Mouse (Mus musculus): ENCODE measurements around the gene Terf2ip. TPM values are rescaled to one million over a fixed set of nuclear protein-coding genes. Genes with fewer than 3 reads are reported as not detected.
A peak's percentile ranks its signal among the peaks of the same experiment; 100 is the strongest.

The Terf2ip gene
- total RNA-seq, 1 experiment = 9.7 TPM

DNA sequence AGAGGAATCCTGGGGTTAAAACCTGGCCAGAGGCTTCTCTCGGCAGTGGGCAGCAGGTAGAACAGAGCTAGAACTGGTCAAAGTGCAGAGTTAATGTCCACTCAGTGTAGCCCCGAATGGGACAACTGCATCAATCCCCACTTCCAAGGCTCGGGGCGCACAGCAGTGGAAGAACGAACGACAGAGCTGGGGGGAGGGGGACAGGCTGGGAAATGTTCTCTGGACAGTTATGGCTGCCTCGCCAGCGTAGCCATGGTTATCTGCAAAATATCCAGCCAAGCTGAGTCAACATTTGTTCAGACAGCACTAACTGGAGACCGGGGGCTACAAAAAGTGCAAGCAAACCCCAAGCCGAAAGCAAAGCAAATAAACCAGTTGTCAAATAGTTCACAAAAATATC lies 33.1 kb upstream of the Terf2ip start:
- in situ Hi-C loops (cut with MboI; ENCODE audit: low sequenced_read_pairs in 2 of 2, unreplicated experiment in 2 of 2) = no loop called here
- TF ChIP-seq ZC3H11A (IDR thresholded peaks at IDR 0.05; ENCODE audit: borderline replicate concordance, low read depth, low read length) (no peak), ZNF384 (IDR thresholded peaks at IDR 0.05; ENCODE audit: low read depth, low read length) (no peak), CHD2 (IDR thresholded peaks at IDR 0.05; ENCODE audit: low read depth, low read length) (no peak), MAFK (IDR thresholded peaks at IDR 0.05; ENCODE audit: insufficient read depth, low read depth, low read length) (no peak), HCFC1 (IDR thresholded peaks at IDR 0.05; ENCODE audit: borderline replicate concordance, insufficient read depth, low read length) (no peak)
- no peak overlapping the region for H3K4me3 ChIP-seq (ENCODE audit: insufficient read depth in 1 of 2, low read depth in 1 of 2, low read length in 2 of 2, poor library complexity in 1 of 2, severe bottlenecking in 1 of 2)
- H3K9me3 ChIP-seq (ENCODE audit: control insufficient read depth, insufficient read depth, low read depth, low read length) = no peaks in the 10 kb centered on the region
- H3K9ac ChIP-seq (ENCODE audit: insufficient read depth, low read depth, low read length, poor library complexity, severe bottlenecking) = no peak overlapping the region
- DNase-seq (ENCODE audit: low read depth, low spot score) = no peak
- peaks cover 53% of the 10 kb centered on the region for H3K36me3 ChIP-seq (ENCODE audit: control insufficient read depth, insufficient read depth, low read length, poor library complexity, severe bottlenecking)
- H3K4me1 ChIP-seq (ENCODE audit: control insufficient read depth in 2 of 2, insufficient read depth in 2 of 2, low read length in 2 of 2, poor library complexity in 1 of 2) = peaks cover 0 to 3% of the 10 kb centered on the region in 2 experiments; a peak in 1 of 4 replicates
- no peak overlapping the region for H3K27ac ChIP-seq (ENCODE audit: insufficient read depth, low read depth, low read length, poor library complexity, severe bottlenecking)

GRCm38 (mm10) chr8:111982116-111982515 lies 29.1 kb upstream of the Terf2ip start:
- H3K4me1 ChIP-seq (ENCODE audit: control insufficient read depth in 2 of 2, insufficient read depth in 2 of 2, low read length in 2 of 2, poor library complexity in 1 of 2) = peaks cover 0 to 2% of the 10 kb centered on the region in 2 experiments; a peak in 1 of 4 replicates
- no peak for DNase-seq (ENCODE audit: low read depth, low spot score)
- no peaks in the 10 kb centered on the region for H3K9me3 ChIP-seq (ENCODE audit: control insufficient read depth, insufficient read depth, low read depth, low read length)
- H3K9ac ChIP-seq (ENCODE audit: insufficient read depth, low read depth, low read length, poor library complexity, severe bottlenecking) = no peak overlapping the region
- no peak overlapping the region for H3K4me3 ChIP-seq (ENCODE audit: insufficient read depth in 1 of 2, low read depth in 1 of 2, low read length in 2 of 2, poor library complexity in 1 of 2, severe bottlenecking in 1 of 2)
- peaks cover 50% of the 10 kb centered on the region for H3K36me3 ChIP-seq (ENCODE audit: control insufficient read depth, insufficient read depth, low read length, poor library complexity, severe bottlenecking)
- TF ChIP-seq HCFC1 (IDR thresholded peaks at IDR 0.05; ENCODE audit: borderline replicate concordance, insufficient read depth, low read length) (no peak), ZC3H11A (IDR thresholded peaks at IDR 0.05; ENCODE audit: borderline replicate concordance, low read depth, low read length) (no peak), CHD2 (IDR thresholded peaks at IDR 0.05; ENCODE audit: low read depth, low read length) (no peak), ZNF384 (IDR thresholded peaks at IDR 0.05; ENCODE audit: low read depth, low read length) (no peak), MAFK (IDR thresholded peaks at IDR 0.05; ENCODE audit: insufficient read depth, low read depth, low read length) (no peak)
- in situ Hi-C loops (cut with MboI; ENCODE audit: low sequenced_read_pairs in 2 of 2, unreplicated experiment in 2 of 2) = no loop called here
- H3K27ac ChIP-seq (ENCODE audit: insufficient read depth, low read depth, low read length, poor library complexity, severe bottlenecking) = no peak overlapping the region

DNA sequence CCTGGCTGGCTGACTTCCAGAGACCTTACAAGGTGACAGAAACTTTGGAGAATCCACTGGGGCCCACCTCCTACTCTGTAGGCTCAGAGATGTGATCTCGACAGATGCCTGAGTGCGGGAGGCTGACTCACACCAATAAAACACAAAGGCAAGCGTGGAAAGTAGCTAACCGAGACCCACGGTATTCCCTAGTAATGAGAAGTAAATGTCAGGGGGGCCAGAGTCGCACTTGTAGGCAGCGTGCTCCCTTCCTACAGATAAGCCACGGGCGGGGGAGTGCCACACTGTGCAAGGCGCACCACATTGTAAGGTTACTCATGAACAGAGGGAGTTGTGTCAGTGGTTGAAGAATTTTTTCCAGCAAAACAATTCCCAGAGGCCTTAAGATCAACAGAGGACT lies 26.7 kb upstream of the Terf2ip start:
- no peak for DNase-seq (ENCODE audit: low read depth, low spot score)
- in situ Hi-C loops (cut with MboI; ENCODE audit: low sequenced_read_pairs in 2 of 2, unreplicated experiment in 2 of 2) = no loop called here
- no peak overlapping the region for H3K27ac ChIP-seq (ENCODE audit: insufficient read depth, low read depth, low read length, poor library complexity, severe bottlenecking)
- H3K36me3 ChIP-seq (ENCODE audit: control insufficient read depth, insufficient read depth, low read length, poor library complexity, severe bottlenecking) = peaks cover 56% of the 10 kb centered on the region
- no peak overlapping the region for H3K9ac ChIP-seq (ENCODE audit: insufficient read depth, low read depth, low read length, poor library complexity, severe bottlenecking)
- H3K4me1 ChIP-seq (ENCODE audit: control insufficient read depth in 2 of 2, insufficient read depth in 2 of 2, low read length in 2 of 2, poor library complexity in 1 of 2) = peaks cover 0 to 2% of the 10 kb centered on the region in 2 experiments; a peak in 1 of 4 replicates
- no peaks in the 10 kb centered on the region for H3K9me3 ChIP-seq (ENCODE audit: control insufficient read depth, insufficient read depth, low read depth, low read length)
- no peak for TF ChIP-seq MAFK (IDR thresholded peaks at IDR 0.05; ENCODE audit: insufficient read depth, low read depth, low read length)
- no peak for TF ChIP-seq CHD2 (IDR thresholded peaks at IDR 0.05; ENCODE audit: low read depth, low read length)
- TF ChIP-seq ZNF384 (IDR thresholded peaks at IDR 0.05; ENCODE audit: low read depth, low read length) = no peak
- TF ChIP-seq ZC3H11A (IDR thresholded peaks at IDR 0.05; ENCODE audit: borderline replicate concordance, low read depth, low read length) = no peak
- no peak for TF ChIP-seq HCFC1 (IDR thresholded peaks at IDR 0.05; ENCODE audit: borderline replicate concordance, insufficient read depth, low read length)
- H3K4me3 ChIP-seq (ENCODE audit: insufficient read depth in 1 of 2, low read depth in 1 of 2, low read length in 2 of 2, poor library complexity in 1 of 2, severe bottlenecking in 1 of 2) = no peak overlapping the region

DNA sequence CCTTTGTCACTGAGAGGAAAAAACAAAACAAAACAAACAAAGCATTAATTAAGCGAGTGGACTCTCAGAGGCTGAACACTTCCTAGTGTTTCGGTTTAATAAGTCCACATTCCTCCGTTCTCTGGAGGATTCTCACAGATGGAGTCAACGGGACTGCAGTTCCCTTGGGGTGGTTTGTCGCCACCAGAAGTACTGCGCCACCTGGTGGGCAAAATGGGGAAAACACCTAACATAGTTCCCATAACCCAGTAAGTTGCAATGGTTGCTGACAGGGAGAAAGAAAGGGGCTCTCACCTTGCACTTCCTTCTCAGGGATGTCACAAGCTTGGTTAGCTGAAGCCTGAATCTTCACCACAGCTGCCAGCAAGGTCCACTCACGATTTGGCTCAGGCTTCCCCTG lies 21.3 kb upstream of the Terf2ip start:
- no peak for TF ChIP-seq ZNF384 (IDR thresholded peaks at IDR 0.05; ENCODE audit: low read depth, low read length)
- TF ChIP-seq ZC3H11A (IDR thresholded peaks at IDR 0.05; ENCODE audit: borderline replicate concordance, low read depth, low read length) = 0 out of 2 replicates have a peak, but pooled peaks have one; percentile 29
- TF ChIP-seq HCFC1 (IDR thresholded peaks at IDR 0.05; ENCODE audit: borderline replicate concordance, insufficient read depth, low read length) = peak; percentile 27; the same call in 1 of the 2 replicates
- no peak; the same call in 1 of the 2 replicates for TF ChIP-seq CHD2 (IDR thresholded peaks at IDR 0.05; ENCODE audit: low read depth, low read length)
- no peak for TF ChIP-seq MAFK (IDR thresholded peaks at IDR 0.05; ENCODE audit: insufficient read depth, low read depth, low read length)
- Histone ChIP-seq H3K9ac (ENCODE audit: insufficient read depth, low read depth, low read length, poor library complexity, severe bottlenecking) (no peak overlapping the region), H3K27ac (ENCODE audit: insufficient read depth, low read depth, low read length, poor library complexity, severe bottlenecking) (no peak overlapping the region), H3K9me3 (ENCODE audit: control insufficient read depth, insufficient read depth, low read depth, low read length) (no peaks in the 10 kb centered on the region), H3K36me3 (ENCODE audit: control insufficient read depth, insufficient read depth, low read length, poor library complexity, severe bottlenecking) (peaks cover 50% of the 10 kb centered on the region), H3K4me1 (ENCODE audit: control insufficient read depth in 2 of 2, insufficient read depth in 2 of 2, low read length in 2 of 2, poor library complexity in 1 of 2) (no peaks in the 10 kb centered on the region; a peak in 2 of 4 replicates), H3K4me3 (ENCODE audit: insufficient read depth in 1 of 2, low read depth in 1 of 2, low read length in 2 of 2, poor library complexity in 1 of 2, severe bottlenecking in 1 of 2) (0 out of 4 replicates have a peak overlapping the region, but pooled peaks of 1 of the 2 experiments have one; percentile 27)
- peak; percentile 83 for DNase-seq (ENCODE audit: low read depth, low spot score)
- in situ Hi-C loops (cut with MboI; ENCODE audit: low sequenced_read_pairs in 2 of 2, unreplicated experiment in 2 of 2) = no loop called here

Data from ES-E14 (cell line).